Mouse (Mus musculus) G1E (cell line): ENCODE measurements around the gene Enam.

ENCODE experiments used
- CTCF ChIP-seq: IDR thresholded peaks from 2 replicates; pipeline ENCODE4 v1.5.1; 2012; ENCODE audit warnings: low read depth, low read length, inconsistent platforms, mixed read lengths
- TAL1 ChIP-seq: conservative IDR thresholded peaks from 2 replicates; pipeline ENCODE4 v1.6.1; 2012; ENCODE audit warnings: low read depth, low read length, inconsistent platforms, mixed read lengths

- TF ChIP-seq TAL1 (no peak), CTCF (no peak)
These were observed 1.2 kb downstream of the Enam start for GRCm38 (mm10) chr5:88489004-88489403.
